Mouse (Mus musculus) kidney, adult 2 months (tissue): ENCODE data around the gene Abcb9.

ENCODE experiments used
- CTCF ChIP-seq: fragments of 200-500 bp; conservative IDR thresholded peaks from 2 replicates; pipeline ENCODE4 v1.5.1; 2011; ENCODE audit warnings: low read depth, mild to moderate bottlenecking, control low read depth, low read length, moderate library complexity, mixed read lengths; ENCODE audit not compliant: insufficient read depth, insufficient read length
- POLR2A ChIP-seq: fragments of 200-500 bp; IDR thresholded peaks from one replicate; pipeline ENCODE4 v1.6.1; 2011; ENCODE audit warnings: low read depth, low read length, control low read depth

DNA sequence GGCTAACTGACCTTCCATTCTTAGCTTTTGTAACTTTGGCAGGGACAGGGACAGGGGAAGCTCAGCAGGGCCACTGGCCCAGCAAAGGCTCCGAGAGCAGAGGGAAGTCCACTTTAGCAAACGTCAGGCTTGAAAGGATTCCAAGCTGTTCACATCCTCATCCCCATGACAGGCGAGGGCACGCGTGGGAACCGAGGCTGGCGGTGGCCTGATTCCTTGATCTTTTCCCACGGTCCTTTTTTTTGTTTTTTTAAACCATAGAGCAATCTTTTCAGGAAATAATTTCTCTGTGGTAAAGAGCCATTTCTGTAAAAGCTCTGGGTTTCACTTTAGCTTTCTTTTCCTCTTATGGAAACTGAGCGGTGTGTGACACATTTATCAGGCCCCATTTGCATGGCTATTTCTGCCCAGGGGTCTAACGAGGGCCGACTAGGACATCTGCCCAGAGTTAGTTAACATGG lies 80.8 kb downstream of the Abcb9 start:
- TF ChIP-seq CTCF (no peak), POLR2A (no peak)
